Mouse (Mus musculus) urinary bladder, postnatal 14 days (tissue): ENCODE results near the gene Alox5ap.

Experiments used
- DNase-seq: peaks from one replicate; pipeline ENCODE4 v3.0.0; 2021; ENCODE audit warnings: low spot score

Alox5ap gene

GRCm38 (mm10) chr5:149259093-149259492, 5.5 kb upstream of the Alox5ap start:
- DNase-seq = no peak

- DNase-seq = no peak
Measured at GRCm38 (mm10) chr5:149261449-149261848, 3.1 kb upstream of the Alox5ap start.

GRCm38 (mm10) chr5:149261866-149262265, 2.7 kb upstream of the Alox5ap start:
- no peak for DNase-seq

- no peak for DNase-seq
Measured at GRCm38 (mm10) chr5:149264878-149265279, 312 bp downstream of the Alox5ap start.

GRCm38 (mm10) chr5:149266761-149267221, 2.2 kb downstream of the Alox5ap start:
- no peak for DNase-seq

GRCm38 (mm10) chr5:149267493-149267892, 2.9 kb downstream of the Alox5ap start:
- no peak for DNase-seq

GRCm38 (mm10) chr5:149271291-149271690, 6.7 kb downstream of the Alox5ap start:
- DNase-seq = no peak

- no peak for DNase-seq
Measured at GRCm38 (mm10) chr5:149272535-149272934, 8.0 kb downstream of the Alox5ap start.

GRCm38 (mm10) chr5:149274390-149275104, 10.0 kb downstream of the Alox5ap start:
- no peak for DNase-seq

GRCm38 (mm10) chr5:149275105-149275494, 10.5 kb downstream of the Alox5ap start:
- DNase-seq = no peak

- DNase-seq = no peak
Measured at GRCm38 (mm10) chr5:149277529-149277928, 13.0 kb downstream of the Alox5ap start.

GRCm38 (mm10) chr5:149279273-149279844, 14.8 kb downstream of the Alox5ap start:
- DNase-seq = no peak

- no peak for DNase-seq
Measured at GRCm38 (mm10) chr5:149283009-149283408, 18.4 kb downstream of the Alox5ap start.

- no peak for DNase-seq
Measured at GRCm38 (mm10) chr5:149283821-149284220, 19.3 kb downstream of the Alox5ap start.

- no peak for DNase-seq
Measured at GRCm38 (mm10) chr5:149286021-149286420, 21.5 kb downstream of the Alox5ap start.

- DNase-seq = no peak
Measured at GRCm38 (mm10) chr5:149287148-149288038, 22.8 kb downstream of the Alox5ap start.

GRCm38 (mm10) chr5:149291266-149291665, 26.7 kb downstream of the Alox5ap start:
- no peak for DNase-seq

GRCm38 (mm10) chr5:149293071-149293470, 28.5 kb downstream of the Alox5ap start:
- DNase-seq = no peak

- DNase-seq = no peak
Measured at GRCm38 (mm10) chr5:149296808-149297207, 32.2 kb downstream of the Alox5ap start.

- no peak for DNase-seq
Measured at GRCm38 (mm10) chr5:149297464-149297863, 32.9 kb downstream of the Alox5ap start.

- no peak for DNase-seq
Measured at GRCm38 (mm10) chr5:149298234-149298633, 33.7 kb downstream of the Alox5ap start.

GRCm38 (mm10) chr5:149312884-149313652, 48.5 kb downstream of the Alox5ap start:
- peak; percentile 42 for DNase-seq
